35 mouse cellular contexts compared by ENCODE assay signal in genomic region chr5:146403923-146404322, GRCm38 (mm10). TPM values are rescaled to one million over a fixed set of nuclear protein-coding genes. Genes with fewer than 3 reads are reported as not detected.
"Had no signal": no experiment of that assay in that cellular context is flagged by ENCODE, and none has a peak within 500 bp of the region (broad histone marks: within the 10 kb centered on the region; RNA-seq: fewer than 3 reads in every experiment).

No protein-coding gene starts in this region.

- H3K27me3 ChIP-seq: heart, embryonic 15.5 days; hindbrain, embryonic 12.5 days; hindbrain, embryonic 13.5 days; hindbrain, embryonic 15.5 days; intestine, embryonic 15.5 days; kidney, embryonic 15.5 days had no signal

- H3K9me3 ChIP-seq: heart, embryonic 10.5 days; heart, embryonic 13.5 days; heart, embryonic 15.5 days; hindbrain, embryonic 12.5 days; hindbrain, embryonic 13.5 days; hindbrain, embryonic 15.5 days; intestine, embryonic 15.5 days; kidney, embryonic 15.5 days had no signal

- ATAC-seq: hindbrain, embryonic 16.5 days; hindbrain, postnatal 0 days; inflammation-experienced regulatory T-cells, adult 6 months; intestine, embryonic 15.5 days; intestine, embryonic 16.5 days; intestine, postnatal 0 days had no signal

- H3K27ac ChIP-seq: heart, embryonic 10.5 days; heart, embryonic 13.5 days; heart, embryonic 15.5 days; hindbrain, embryonic 10.5 days; hindbrain, embryonic 12.5 days; hindbrain, embryonic 13.5 days; hindbrain, embryonic 14.5 days; hindbrain, embryonic 15.5 days; hindbrain, postnatal 0 days; intestine, embryonic 15.5 days; kidney, embryonic 15.5 days; kidney, postnatal 0 days; left cerebral cortex, adult 2 months had no signal

- H3K9ac ChIP-seq: heart, embryonic 12.5 days; heart, embryonic 13.5 days; heart, embryonic 15.5 days; hindbrain, embryonic 12.5 days; hindbrain, embryonic 13.5 days; hindbrain, embryonic 14.5 days; hindbrain, embryonic 15.5 days; intestine, embryonic 15.5 days; kidney, embryonic 15.5 days had no signal

- H3K36me3 ChIP-seq: heart, embryonic 10.5 days; heart, embryonic 12.5 days; heart, embryonic 13.5 days; heart, embryonic 15.5 days; hindbrain, embryonic 12.5 days; hindbrain, embryonic 13.5 days; hindbrain, embryonic 15.5 days; intestine, embryonic 15.5 days; kidney, embryonic 15.5 days had no signal

- DNase-seq: heart, postnatal 10 days; heart, postnatal 14 days; heart, postnatal 36 days; heart, postnatal 4 days; kidney, adult 11 months; kidney, adult 18-20 months; kidney, adult 2 months; kidney, adult 8-10 months; kidney, adult 9 months; kidney, postnatal 10 days; kidney, postnatal 14 days; kidney, postnatal 25 days; kidney, postnatal 36 days; kidney, postnatal 4 days; layer of hippocampus, postnatal 36 days had no signal

- H3K4me3 ChIP-seq: heart, embryonic 10.5 days; heart, embryonic 12.5 days; heart, embryonic 13.5 days; heart, embryonic 15.5 days; hindbrain, embryonic 10.5 days; hindbrain, embryonic 12.5 days; hindbrain, embryonic 13.5 days; hindbrain, embryonic 15.5 days; intestine, embryonic 15.5 days; kidney, embryonic 15.5 days; layer of hippocampus, adult 2 months; left cerebral cortex, adult 2 months had no signal

- H3K4me2 ChIP-seq: heart, embryonic 11.5 days; heart, embryonic 12.5 days; heart, embryonic 13.5 days; heart, embryonic 15.5 days; hindbrain, embryonic 12.5 days; hindbrain, embryonic 13.5 days; hindbrain, embryonic 14.5 days; hindbrain, embryonic 15.5 days; intestine, embryonic 15.5 days; kidney, embryonic 15.5 days had no signal

- H3K4me1 ChIP-seq: heart, embryonic 10.5 days; heart, embryonic 12.5 days; heart, embryonic 13.5 days; heart, embryonic 15.5 days; intestine, embryonic 15.5 days had no signal

RNA-seq across cellular contexts. Expression of gene Wasf3, which starts 19.1 kb away (rescaled TPM):
- polyA plus RNA-seq: inflammation-experienced regulatory T-cells, adult 6 months had no signal
